Mouse (Mus musculus) heart, adult 8-10 months (tissue): ENCODE data around the gene Dlg2. TPM values are rescaled to one million over a fixed set of nuclear protein-coding genes. Genes with fewer than 3 reads are reported as not detected.

ENCODE experiments used
- DNase-seq: peaks from one replicate; pipeline ENCODE4 v3.0.0; 2022; ENCODE audit warnings: low spot score
- total RNA-seq, 4 experiments: library from RNA; stranded (reverse); gene quantifications; 2 replicates each; pipeline ENCODE4 v1.2.4; 2022

Dlg2 gene
- total RNA-seq, 4 experiments from 2014 or later = 2.0 to 2.8 (median 2.3) TPM

DNA sequence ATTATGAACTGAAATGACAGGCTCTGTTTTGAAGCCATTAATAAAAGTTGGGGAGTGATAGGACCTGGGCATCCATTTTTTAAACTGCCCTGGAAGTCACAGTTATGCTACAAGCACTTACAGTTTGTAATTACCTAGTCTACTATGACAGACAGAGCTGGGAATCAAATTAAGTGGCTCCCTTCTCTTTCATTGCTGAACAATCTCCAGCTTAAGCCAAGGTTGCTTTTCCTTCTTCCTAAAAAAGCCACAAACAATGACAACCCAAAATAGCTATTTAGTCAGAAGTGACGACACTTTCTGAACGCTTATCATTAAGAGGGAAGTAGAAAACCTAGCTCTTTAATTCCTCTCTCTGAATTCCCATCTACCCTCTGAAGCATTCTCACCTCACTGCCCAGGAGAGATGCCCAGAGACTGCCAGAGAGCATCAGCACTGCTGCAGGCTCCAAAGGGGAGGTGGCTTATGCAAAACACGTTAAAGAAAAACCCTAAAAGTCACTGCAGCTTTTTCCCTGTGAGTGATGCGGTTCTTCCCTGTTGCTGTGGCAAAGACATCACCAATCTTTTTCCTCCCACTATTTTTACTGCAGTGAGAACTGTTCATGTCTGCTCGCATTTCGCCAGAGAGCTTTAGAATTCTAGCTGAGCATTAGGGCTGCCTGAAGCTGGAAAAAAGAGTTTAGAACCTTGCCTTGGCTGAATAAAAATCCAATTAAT is 612.9 kb downstream of the Dlg2 start:
- DNase-seq = peak; percentile 8

DNA sequence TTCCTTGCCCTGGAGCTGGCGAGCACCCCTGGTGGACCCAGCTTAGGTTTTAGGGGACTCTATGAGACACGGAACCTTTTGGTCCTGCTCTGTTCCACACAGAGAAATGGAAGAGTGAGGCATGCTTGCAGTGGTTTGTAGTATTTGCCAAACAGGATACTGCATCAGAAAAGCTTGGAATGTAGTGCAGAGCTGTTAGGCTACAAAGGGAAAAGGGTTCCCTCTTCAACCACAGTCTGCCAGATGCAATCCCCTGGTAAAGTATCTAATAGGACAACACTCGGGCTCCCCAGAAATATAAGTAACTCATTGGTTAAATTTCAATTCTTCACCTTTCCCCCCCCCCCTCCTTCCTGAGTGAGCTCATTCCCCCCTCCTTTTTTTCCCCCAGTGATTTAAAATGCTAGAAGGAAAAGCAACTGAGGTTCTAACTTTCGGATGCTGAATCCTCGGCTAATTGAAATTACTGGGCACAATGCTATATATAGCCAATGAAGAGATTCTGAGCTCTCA is 613.9 kb downstream of the Dlg2 start:
- no peak for DNase-seq

DNA sequence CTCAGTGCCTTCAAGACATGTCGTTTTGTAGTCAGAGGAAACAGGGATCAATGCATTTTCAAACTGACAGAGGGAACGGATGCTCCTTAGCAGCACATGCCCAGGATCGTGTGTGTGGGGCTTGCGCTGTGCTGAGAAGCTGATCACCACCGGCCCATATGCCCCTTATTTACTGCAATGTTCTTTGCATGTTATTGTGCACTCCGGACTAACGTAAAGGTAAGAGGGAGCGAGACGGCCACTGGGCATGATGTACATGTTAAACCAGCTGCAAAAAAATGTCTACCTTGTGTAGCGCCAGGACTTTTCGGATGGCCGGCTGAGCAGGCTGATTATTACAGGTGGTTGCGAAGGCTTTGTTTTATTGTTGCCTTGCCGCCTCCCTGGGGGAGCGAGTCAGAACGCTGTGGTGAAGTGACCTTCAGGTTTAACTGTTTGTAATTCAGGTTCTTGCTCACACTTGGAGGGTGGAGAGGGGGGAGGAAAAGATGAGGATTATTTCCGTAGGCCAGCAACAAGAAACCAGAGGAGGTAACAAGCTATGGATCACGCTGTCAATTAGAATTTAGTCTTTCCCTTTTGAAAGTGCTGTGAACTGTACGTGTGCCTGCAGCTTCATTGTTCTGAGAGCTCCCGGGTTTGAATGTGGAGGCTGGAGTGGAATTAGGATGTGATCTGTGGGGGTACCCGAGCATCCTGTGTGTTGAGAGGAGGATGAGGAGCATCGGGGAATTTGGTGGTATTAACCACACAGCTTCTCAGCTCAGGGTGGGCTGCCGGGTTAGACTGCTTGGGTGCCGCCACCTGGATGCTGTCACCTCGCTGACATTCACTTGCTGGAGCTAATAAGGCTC is 614.6 kb downstream of the Dlg2 start:
- DNase-seq = no peak

GRCm38 (mm10) chr7:91096467-91096866 is 620.0 kb downstream of the Dlg2 start:
- DNase-seq = no peak

- DNase-seq = no peak
Measured at GRCm38 (mm10) chr7:91098521-91098920, 622.0 kb downstream of the Dlg2 start.

GRCm38 (mm10) chr7:91109575-91109974 is 633.1 kb downstream of the Dlg2 start:
- no peak for DNase-seq

- no peak for DNase-seq
Measured at GRCm38 (mm10) chr7:91132128-91132527, 655.7 kb downstream of the Dlg2 start.

DNA sequence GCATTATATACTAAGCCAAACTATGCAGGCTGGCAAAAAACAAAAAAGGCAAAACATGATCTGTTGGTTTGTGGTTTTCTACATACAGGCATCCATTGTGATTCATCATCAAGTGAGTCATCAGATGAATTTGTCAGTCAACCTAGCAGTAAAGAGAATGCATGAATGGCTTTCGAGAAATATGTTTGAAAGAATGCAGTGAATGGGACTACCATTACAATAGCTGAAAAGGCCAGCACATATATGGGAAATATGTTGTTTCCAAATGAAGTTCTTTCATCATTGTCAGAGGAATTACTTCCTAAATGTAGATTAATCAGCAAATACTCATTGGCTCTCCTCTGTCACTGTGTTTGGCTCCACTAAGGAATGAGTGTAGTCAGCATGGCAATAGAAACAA is 677.6 kb downstream of the Dlg2 start:
- DNase-seq = no peak

GRCm38 (mm10) chr7:91159144-91159543 is 682.7 kb downstream of the Dlg2 start:
- no peak for DNase-seq

DNA sequence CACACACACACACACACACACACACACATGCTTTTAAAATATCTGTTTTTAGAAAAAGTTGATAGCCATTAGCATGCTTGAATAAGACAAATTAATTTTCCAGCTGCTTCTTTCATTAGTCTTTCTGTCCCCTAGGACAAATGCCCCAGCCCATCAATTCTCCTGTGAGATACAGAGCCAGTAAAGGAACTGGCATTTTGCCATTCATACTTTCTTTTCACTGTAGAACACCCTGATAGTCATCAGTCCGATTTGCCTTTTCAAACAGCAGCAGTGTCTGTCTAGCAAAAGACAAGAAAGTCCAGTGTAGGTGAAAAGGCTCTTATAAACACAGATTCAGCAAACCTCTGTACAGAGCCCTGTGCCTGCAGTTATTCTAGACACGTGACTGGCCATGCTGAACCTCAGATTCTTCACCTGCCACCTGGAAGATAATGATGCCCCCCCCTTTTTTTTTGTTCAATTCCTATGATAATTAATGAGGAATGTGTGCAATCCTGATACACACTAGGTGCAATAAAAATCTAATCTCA is 685.2 kb downstream of the Dlg2 start:
- DNase-seq = no peak

DNA sequence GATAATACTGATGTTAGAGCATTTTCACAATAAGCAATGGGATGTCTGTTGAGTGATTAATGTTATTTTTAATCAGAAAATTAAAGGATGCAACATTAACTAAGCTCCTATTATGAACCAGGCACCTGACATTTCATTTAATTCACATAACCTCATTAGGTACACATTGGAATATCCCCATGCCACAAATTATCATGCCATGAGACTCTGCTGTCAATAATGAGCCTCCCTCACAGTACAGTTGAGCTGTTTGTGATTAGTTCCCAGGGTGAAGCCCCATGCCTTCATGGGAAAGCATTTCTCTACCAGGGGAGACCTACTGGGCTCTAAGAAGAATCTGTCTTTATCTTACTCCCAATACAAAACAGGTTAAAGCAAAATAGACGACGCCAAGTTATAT is 697.1 kb downstream of the Dlg2 start:
- DNase-seq = no peak

DNA sequence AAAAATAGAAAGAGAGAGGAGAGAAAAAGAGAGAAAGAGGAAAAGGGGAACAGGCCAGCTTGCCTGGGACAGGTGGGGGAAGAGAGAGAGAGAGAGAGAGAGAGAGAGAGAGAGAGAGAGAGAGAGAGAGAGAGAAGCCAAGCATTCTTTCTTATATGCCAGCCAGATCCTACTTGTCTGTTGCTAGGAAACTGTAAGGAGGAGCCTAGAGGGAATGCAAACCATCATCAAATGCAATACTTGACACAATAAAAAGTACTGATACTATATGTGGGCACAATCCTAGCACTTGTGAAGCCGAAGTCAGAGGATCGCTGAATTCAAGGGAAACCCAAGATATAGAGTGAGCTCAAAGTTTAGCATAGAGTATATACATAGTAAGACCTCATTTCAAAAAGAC is 711.7 kb downstream of the Dlg2 start:
- no peak for DNase-seq

DNA sequence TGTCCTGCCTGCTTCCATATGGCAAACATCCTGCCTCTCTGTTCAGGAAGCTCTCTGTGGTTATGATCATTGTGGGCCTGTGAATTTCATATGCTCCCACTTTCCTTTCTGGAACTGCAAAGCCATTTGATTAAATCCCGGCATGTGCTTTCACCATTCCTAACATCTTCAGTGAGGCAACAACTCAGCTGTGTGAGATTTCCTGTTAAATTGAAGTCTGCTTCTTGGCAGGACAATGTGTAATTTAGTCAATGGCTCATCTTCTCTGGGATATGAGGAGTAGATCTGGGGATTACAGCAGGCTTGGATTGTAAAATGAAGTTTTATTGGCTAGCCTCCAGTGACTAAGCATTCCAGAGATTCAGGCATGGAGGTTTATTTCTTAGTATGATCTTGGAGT is 722.9 kb downstream of the Dlg2 start:
- no peak for DNase-seq

GRCm38 (mm10) chr7:91208083-91208852 is 731.8 kb downstream of the Dlg2 start:
- no peak for DNase-seq

DNA sequence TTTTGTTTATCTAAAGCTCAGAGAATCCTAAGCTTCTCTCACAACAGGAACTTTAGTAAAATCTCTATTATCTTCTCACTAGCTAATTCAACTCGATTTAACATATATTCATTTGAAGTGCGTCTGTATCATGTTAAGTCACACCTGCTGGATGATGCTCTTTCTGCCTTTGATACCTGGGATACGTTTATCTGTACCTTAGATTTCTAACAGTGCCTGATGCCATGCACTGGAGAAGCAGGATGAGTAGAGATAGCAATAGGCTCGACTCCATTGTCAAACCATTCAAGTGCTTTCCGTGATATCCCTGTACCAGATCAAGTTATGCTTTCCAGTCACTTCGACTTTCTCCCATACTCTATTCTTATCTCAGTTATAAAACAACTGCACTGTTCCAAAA is 732.5 kb downstream of the Dlg2 start:
- no peak for DNase-seq

DNA sequence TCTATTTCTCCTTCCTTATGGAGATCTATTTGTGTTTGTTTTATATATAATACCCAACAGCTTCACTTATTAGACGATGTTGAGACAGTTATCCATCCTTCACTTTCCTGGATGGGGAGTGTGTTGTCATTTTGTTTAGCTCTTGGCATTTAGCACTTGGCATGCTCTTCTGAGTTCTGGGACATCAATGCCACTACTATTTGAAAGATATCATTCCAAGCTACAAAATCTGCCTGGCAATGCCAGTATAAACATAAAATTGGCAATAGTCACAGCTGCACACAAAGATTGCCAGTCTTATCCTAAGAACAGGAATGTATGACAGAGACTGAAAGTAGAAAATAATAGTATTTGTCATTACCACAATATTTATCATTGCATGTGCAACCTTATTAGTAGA is 735.8 kb downstream of the Dlg2 start:
- DNase-seq = no peak

- no peak for DNase-seq
Measured at GRCm38 (mm10) chr7:91214921-91215320, 738.4 kb downstream of the Dlg2 start.

DNA sequence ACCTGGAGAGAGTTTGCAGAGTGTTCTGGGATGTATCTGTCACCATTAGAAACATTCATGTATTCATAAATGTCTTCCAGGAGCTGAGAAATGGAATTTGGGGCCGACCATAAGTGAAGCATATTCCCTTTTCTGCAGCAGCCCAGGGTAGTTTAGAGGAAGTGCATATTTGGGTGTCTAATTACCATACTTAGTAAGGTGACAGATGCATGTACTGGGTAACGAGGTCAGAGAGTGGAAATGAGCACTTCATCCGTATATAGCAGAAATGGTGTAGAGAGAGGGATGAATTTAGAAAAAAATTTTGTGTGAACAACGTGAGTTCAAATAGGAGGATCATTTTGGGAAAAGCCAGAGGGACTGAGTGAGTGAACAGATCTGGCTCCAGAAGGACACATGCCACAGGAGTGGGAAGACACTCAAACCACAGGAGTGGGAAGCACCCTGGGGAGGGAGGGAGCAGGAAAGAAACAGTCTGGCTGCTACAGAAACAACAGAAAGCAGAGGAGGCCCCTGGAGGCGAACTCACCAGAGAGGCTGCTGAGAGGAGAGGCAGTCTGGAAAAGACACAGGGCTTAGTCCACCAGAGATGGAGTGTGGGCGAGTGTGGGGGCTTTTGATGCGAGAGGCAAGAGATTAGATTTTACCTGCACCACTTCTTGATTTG is 742.0 kb downstream of the Dlg2 start:
- DNase-seq = no peak

DNA sequence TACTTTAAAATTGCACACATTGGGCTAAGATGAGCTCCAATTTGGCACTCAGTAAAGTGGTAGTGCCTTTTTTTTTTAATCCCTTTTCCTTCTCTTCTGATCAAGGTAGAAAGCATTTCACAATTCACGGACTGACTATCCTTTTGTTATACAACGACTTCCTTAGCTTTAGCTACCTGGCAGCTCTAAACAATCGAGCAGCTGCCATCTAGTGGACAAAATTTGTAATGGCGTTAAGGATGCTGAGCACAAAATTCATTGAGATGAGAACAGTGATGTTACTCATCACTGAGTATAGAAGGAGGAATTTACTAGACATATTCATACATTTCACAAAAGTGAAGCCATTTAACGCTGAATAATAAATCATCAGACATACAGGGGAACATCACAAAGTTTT is 750.0 kb downstream of the Dlg2 start:
- peak; percentile 26 for DNase-seq

GRCm38 (mm10) chr7:91241718-91242117 is 765.2 kb downstream of the Dlg2 start:
- no peak for DNase-seq

GRCm38 (mm10) chr7:91261672-91262030 is 785.2 kb downstream of the Dlg2 start:
- DNase-seq = no peak
